Mouse (Mus musculus) thymus, adult 2 months (tissue): ENCODE data around the gene Rgcc.

ENCODE experiments used
- CTCF ChIP-seq: fragments of 200-500 bp; IDR thresholded peaks from 2 replicates; pipeline ENCODE4 v1.5.1; 2012; ENCODE audit warnings: mild to moderate bottlenecking, control low read depth, low read length, moderate library complexity, borderline replicate concordance; ENCODE audit not compliant: control insufficient read depth, poor library complexity, insufficient read depth; ENCODE audit errors: extremely low read depth
- POLR2A ChIP-seq: fragments of 200-500 bp; IDR thresholded peaks from 2 replicates; pipeline ENCODE4 v1.6.1; 2012; ENCODE audit warnings: mild to moderate bottlenecking, low read length, control low read depth, moderate library complexity; ENCODE audit not compliant: control insufficient read depth, poor library complexity, insufficient read depth; ENCODE audit errors: extremely low read depth

DNA sequence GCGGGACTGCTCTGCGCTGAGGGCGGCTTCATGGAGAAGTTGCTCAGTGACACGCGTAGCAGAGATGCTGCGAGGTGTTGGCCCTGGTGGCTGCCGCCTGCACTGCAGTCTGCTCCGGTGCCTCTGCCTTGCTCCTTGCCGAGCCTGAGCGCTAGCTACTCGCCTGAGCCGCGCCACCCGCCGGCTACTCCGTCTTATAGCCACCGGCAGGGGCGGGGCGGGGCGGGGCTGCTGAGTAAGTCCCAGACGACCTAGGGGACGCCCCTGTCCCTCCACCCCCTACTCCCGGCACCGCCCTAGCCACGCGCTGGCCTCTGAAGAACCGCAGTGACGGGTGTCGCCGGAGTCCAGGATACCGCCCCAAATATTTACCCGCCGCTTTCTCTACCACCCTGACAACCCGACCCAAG is at the start of gene Rgcc:
- TF ChIP-seq CTCF: peak; percentile 88
- peak; percentile 98 for TF ChIP-seq POLR2A
